Mouse (Mus musculus) small intestine, adult 2 months (tissue): Measurements from ENCODE around the gene Atf6.

Source experiments
- CTCF ChIP-seq: fragments of 200-500 bp; IDR thresholded peaks from 2 replicates; pipeline ENCODE4 v1.5.1; 2012; ENCODE audit warnings: low read depth, mild to moderate bottlenecking, control low read depth, inconsistent platforms, low read length, moderate library complexity, mixed read lengths; ENCODE audit not compliant: insufficient replicate concordance, insufficient read length; ENCODE audit errors: extremely low read depth
- POLR2A ChIP-seq: fragments of 200-500 bp; IDR thresholded peaks from 2 replicates; pipeline ENCODE4 v1.6.1; 2012; ENCODE audit warnings: low read depth, mild to moderate bottlenecking, control low read depth, inconsistent platforms, low read length, moderate library complexity

GRCm38 (mm10) chr1:170691301-170691700 lies 176.3 kb downstream of the Atf6 start:
- TF ChIP-seq CTCF (no peak), POLR2A (no peak)
